Mouse (Mus musculus) small intestine, adult 2 months (tissue): ENCODE results near the gene Raver2. TPM values are rescaled to one million over a fixed set of nuclear protein-coding genes. Genes with fewer than 3 reads are reported as not detected.

ENCODE experiments used
- H3K27ac ChIP-seq: fragments of 200-500 bp; 2 replicates; pipeline ENCODE4 v1.5.1; 2012; ENCODE audit warnings: low read depth, low read length, control low read depth, inconsistent platforms; ENCODE audit not compliant: insufficient read depth
- H3K27me3 ChIP-seq: fragments of 200-500 bp; 2 replicates; pipeline ENCODE4 v1.6.1; 2012; ENCODE audit warnings: mild to moderate bottlenecking, moderate library complexity, low read length, inconsistent platforms; ENCODE audit not compliant: control insufficient read depth, insufficient read depth
- H3K36me3 ChIP-seq: fragments of 200-500 bp; 2 replicates; pipeline ENCODE4 v1.6.1; 2012; ENCODE audit warnings: mild to moderate bottlenecking, low read length, control low read depth, inconsistent platforms; ENCODE audit not compliant: control insufficient read depth, insufficient read depth
- H3K4me1 ChIP-seq: fragments of 200-500 bp; 2 replicates; pipeline ENCODE4 v1.6.1; 2012; ENCODE audit warnings: low read length, inconsistent platforms, mixed read lengths; ENCODE audit not compliant: control insufficient read depth, insufficient read depth, insufficient read length
- H3K4me3 ChIP-seq: fragments of 200-500 bp; 2 replicates; pipeline ENCODE4 v1.5.1; 2012; ENCODE audit warnings: low read depth, mild to moderate bottlenecking, control low read depth, inconsistent platforms, low read length, moderate library complexity
- CTCF ChIP-seq: fragments of 200-500 bp; IDR thresholded peaks from 2 replicates; pipeline ENCODE4 v1.5.1; 2012; ENCODE audit warnings: low read depth, mild to moderate bottlenecking, control low read depth, inconsistent platforms, low read length, moderate library complexity, mixed read lengths; ENCODE audit not compliant: insufficient replicate concordance, insufficient read length; ENCODE audit errors: extremely low read depth
- POLR2A ChIP-seq: fragments of 200-500 bp; IDR thresholded peaks from 2 replicates; pipeline ENCODE4 v1.6.1; 2012; ENCODE audit warnings: low read depth, mild to moderate bottlenecking, control low read depth, inconsistent platforms, low read length, moderate library complexity
- WGBS: fragments of 180-500 bp; shearing (Covaris S2); methylation state at CpG from one replicate; pipeline ENCODE4 v1.1.7; 2018; 5-methylcytosine and 5-hydroxymethylcytosine counted together
- polyA plus RNA-seq: library from polyadenylated mRNA; depleted of rRNA; stranded (reverse); fragments of >200 nt; gene quantifications from 2 replicates; pipeline ENCODE4 v1.2.3, GENCODE M21; 2012

Raver2 gene
- polyA plus RNA-seq, 1 experiment = 0.84 TPM

GRCm38 (mm10) chr4:101121002-101121401, 52.2 kb downstream of the Raver2 start:
- 85% methylated on average over 7 of the region's 7 CpGs for WGBS
- no peak overlapping the region for H3K27ac ChIP-seq
- TF ChIP-seq CTCF (no peak), POLR2A (no peak)
- H3K36me3 ChIP-seq = no peaks in the 10 kb centered on the region
- no peaks in the 10 kb centered on the region for H3K27me3 ChIP-seq
- H3K4me3 ChIP-seq = no peak overlapping the region
- no peaks in the 10 kb centered on the region for H3K4me1 ChIP-seq

- WGBS = 88% methylated on average over 8 of the region's 8 CpGs
Observed at GRCm38 (mm10) chr4:101135013-101135412, 66.2 kb downstream of the Raver2 start.

GRCm38 (mm10) chr4:101135909-101136308, 67.1 kb downstream of the Raver2 start:
- Histone ChIP-seq H3K27me3 (no peaks in the 10 kb centered on the region), H3K27ac (no peak overlapping the region), H3K4me3 (no peak overlapping the region), H3K4me1 (no peaks in the 10 kb centered on the region), H3K36me3 (no peaks in the 10 kb centered on the region)
- WGBS = 92% methylated on average over 14 of the region's 14 CpGs
- TF ChIP-seq CTCF = no peak
- TF ChIP-seq POLR2A = no peak

More at GRCm38 (mm10) chr4:101135013-101135412, 66.2 kb downstream of the Raver2 start:
- no peaks in the 10 kb centered on the region for H3K4me1 ChIP-seq
- H3K4me3 ChIP-seq = no peak overlapping the region
- H3K27me3 ChIP-seq = no peaks in the 10 kb centered on the region
- no peak overlapping the region for H3K27ac ChIP-seq
- H3K36me3 ChIP-seq = no peaks in the 10 kb centered on the region
- TF ChIP-seq POLR2A (no peak), CTCF (no peak)

- TF ChIP-seq POLR2A (no peak), CTCF (no peak)
- Histone ChIP-seq H3K4me3 (no peak overlapping the region), H3K27ac (no peak overlapping the region), H3K36me3 (no peaks in the 10 kb centered on the region), H3K27me3 (no peaks in the 10 kb centered on the region), H3K4me1 (no peaks in the 10 kb centered on the region)
- 88% methylated on average over 11 of the region's 11 CpGs for WGBS
Observed at GRCm38 (mm10) chr4:101137975-101138374, 69.2 kb downstream of the Raver2 start.

- H3K36me3 ChIP-seq = no peaks in the 10 kb centered on the region
- TF ChIP-seq CTCF (no peak), POLR2A (no peak)
- H3K4me3 ChIP-seq = no peak overlapping the region
- H3K4me1 ChIP-seq = no peaks in the 10 kb centered on the region
- no peaks in the 10 kb centered on the region for H3K27me3 ChIP-seq
- no peak overlapping the region for H3K27ac ChIP-seq
- WGBS = 67% methylated on average over 5 of the region's 5 CpGs
Observed at GRCm38 (mm10) chr4:101141768-101142167, 73.0 kb downstream of the Raver2 start.

GRCm38 (mm10) chr4:101143901-101144300, 75.1 kb downstream of the Raver2 start:
- Histone ChIP-seq H3K4me3 (no peak overlapping the region), H3K4me1 (no peaks in the 10 kb centered on the region), H3K27ac (no peak overlapping the region), H3K27me3 (no peaks in the 10 kb centered on the region), H3K36me3 (no peaks in the 10 kb centered on the region)
- 37% methylated on average over 4 of the region's 4 CpGs for WGBS
- TF ChIP-seq POLR2A = no peak
- no peak for TF ChIP-seq CTCF

GRCm38 (mm10) chr4:101144361-101144760, 75.6 kb downstream of the Raver2 start:
- H3K27me3 ChIP-seq = no peaks in the 10 kb centered on the region
- WGBS = 36% methylated on average over 4 of the region's 4 CpGs
- TF ChIP-seq CTCF (no peak), POLR2A (no peak)
- no peak overlapping the region for H3K4me3 ChIP-seq
- no peaks in the 10 kb centered on the region for H3K36me3 ChIP-seq
- H3K27ac ChIP-seq = no peak overlapping the region
- H3K4me1 ChIP-seq = no peaks in the 10 kb centered on the region

- no peaks in the 10 kb centered on the region for H3K27me3 ChIP-seq
- no peaks in the 10 kb centered on the region for H3K4me1 ChIP-seq
- no peak overlapping the region for H3K4me3 ChIP-seq
- WGBS = 80% methylated on average over 7 of the region's 7 CpGs
- H3K36me3 ChIP-seq = no peaks in the 10 kb centered on the region
- no peak for TF ChIP-seq POLR2A
- TF ChIP-seq CTCF = no peak
- no peak overlapping the region for H3K27ac ChIP-seq
Observed at GRCm38 (mm10) chr4:101144790-101145189, 76.0 kb downstream of the Raver2 start.
